Mouse (Mus musculus): ENCODE measurements around the gene Gm21698. TPM values are rescaled to one million over a fixed set of nuclear protein-coding genes. Genes with fewer than 3 reads are reported as not detected.
A peak's percentile ranks its signal among the peaks of the same experiment; 100 is the strongest.
"Not testable (repeated sequence)": the region's sequence is repeated elsewhere in the genome, so short reads cannot be mapped to it uniquely, and the experiment has no call there.

Gm21698 gene
- polyA plus RNA-seq (2014; fragmentation: Nextera tagmentation; extraction: Ambion mirVana), result 0.07 TPM in 1 of 2 replicates, not detected in the other

GRCm38 (mm10) chr5:25988550-25988949 lies at the start of gene Gm21698:
Gm21698 (minus strand) TSS chr5:25988650.
- H3K4me1 ChIP-seq (replicated peaks; ENCODE audit: control insufficient read depth, insufficient read depth, low read length); DNase-seq (ENCODE audit: low spot score); H3K27ac ChIP-seq (ENCODE audit: low read depth, low read length); H3K27me3 ChIP-seq (replicated peaks; ENCODE audit: control insufficient read depth, insufficient read depth, low read length); H3K9ac ChIP-seq (ENCODE audit: low read depth, low read length); H3K36me3 ChIP-seq (ENCODE audit: control insufficient read depth, insufficient read depth, low read length); H3K4me3 ChIP-seq (ENCODE audit: low read depth, low read length); H3K4me2 ChIP-seq; ATAC-seq (replicated peaks; ENCODE audit: low FRiP score); H3K9me3 ChIP-seq (ENCODE audit: control insufficient read depth, low read length): not testable (repeated sequence)
- no CpG with 5 or more reads among the region's 3 CpGs for WGBS

GRCm38 (mm10) chr5:26022816-26023215 lies 34.4 kb upstream of the Gm21698 start, which contains the start of gene Gm5862:
Gm5862 (minus strand) TSS chr5:26022916.
- ATAC-seq (replicated peaks; ENCODE audit: low FRiP score); H3K9ac ChIP-seq (ENCODE audit: low read depth, low read length); H3K4me1 ChIP-seq (replicated peaks; ENCODE audit: control insufficient read depth, insufficient read depth, low read length); H3K36me3 ChIP-seq (ENCODE audit: control insufficient read depth, insufficient read depth, low read length); H3K4me3 ChIP-seq (ENCODE audit: low read depth, low read length); H3K27ac ChIP-seq (ENCODE audit: low read depth, low read length); H3K4me2 ChIP-seq; H3K9me3 ChIP-seq (ENCODE audit: control insufficient read depth, low read length); H3K27me3 ChIP-seq (replicated peaks; ENCODE audit: control insufficient read depth, insufficient read depth, low read length); DNase-seq (ENCODE audit: low spot score): not testable (repeated sequence)
- no CpG with 5 or more reads among the region's 3 CpGs for WGBS

- ATAC-seq (replicated peaks; ENCODE audit: low FRiP score); H3K27ac ChIP-seq (ENCODE audit: low read depth, low read length); H3K36me3 ChIP-seq (ENCODE audit: control insufficient read depth, insufficient read depth, low read length); H3K9ac ChIP-seq (ENCODE audit: low read depth, low read length); H3K27me3 ChIP-seq (replicated peaks; ENCODE audit: control insufficient read depth, insufficient read depth, low read length); H3K9me3 ChIP-seq (ENCODE audit: control insufficient read depth, low read length); DNase-seq (ENCODE audit: low spot score); H3K4me3 ChIP-seq (ENCODE audit: low read depth, low read length); H3K4me1 ChIP-seq (replicated peaks; ENCODE audit: control insufficient read depth, insufficient read depth, low read length); H3K4me2 ChIP-seq: not testable (repeated sequence)
- 50% methylated on average over 6 of the region's 7 CpGs for WGBS
Measured at GRCm38 (mm10) chr5:26007697-26008096, 19.2 kb upstream of the Gm21698 start.

GRCm38 (mm10) chr5:26006937-26007695 lies 18.7 kb upstream of the Gm21698 start:
- H3K27ac ChIP-seq (ENCODE audit: low read depth, low read length); H3K4me1 ChIP-seq (replicated peaks; ENCODE audit: control insufficient read depth, insufficient read depth, low read length); H3K27me3 ChIP-seq (replicated peaks; ENCODE audit: control insufficient read depth, insufficient read depth, low read length); H3K36me3 ChIP-seq (ENCODE audit: control insufficient read depth, insufficient read depth, low read length); H3K9me3 ChIP-seq (ENCODE audit: control insufficient read depth, low read length); H3K9ac ChIP-seq (ENCODE audit: low read depth, low read length): not testable (repeated sequence)
- DNase-seq (ENCODE audit: low spot score) (peak; percentile 54), ATAC-seq (replicated peaks; ENCODE audit: low FRiP score) (peak; percentile 49)
- H3K4me2 ChIP-seq, result peak overlapping the region; percentile 46
- WGBS, result 20% methylated on average over 41 of the region's 45 CpGs
- H3K4me3 ChIP-seq (ENCODE audit: low read depth, low read length), result peak overlapping the region; percentile 32

GRCm38 (mm10) chr5:26004698-26005097 lies 16.2 kb upstream of the Gm21698 start, which contains the start of gene Gm1979:
Gm1979 (minus strand) TSS chr5:26004798.
- not testable (repeated sequence) for ATAC-seq (replicated peaks; ENCODE audit: low FRiP score); H3K9ac ChIP-seq (ENCODE audit: low read depth, low read length); H3K27ac ChIP-seq (ENCODE audit: low read depth, low read length); DNase-seq (ENCODE audit: low spot score); H3K4me3 ChIP-seq (ENCODE audit: low read depth, low read length); H3K9me3 ChIP-seq (ENCODE audit: control insufficient read depth, low read length); H3K27me3 ChIP-seq (replicated peaks; ENCODE audit: control insufficient read depth, insufficient read depth, low read length); H3K36me3 ChIP-seq (ENCODE audit: control insufficient read depth, insufficient read depth, low read length); H3K4me2 ChIP-seq; H3K4me1 ChIP-seq (replicated peaks; ENCODE audit: control insufficient read depth, insufficient read depth, low read length)
- 80% methylated on average over 1 of the region's 2 CpGs for WGBS

GRCm38 (mm10) chr5:25972563-25972962 lies 15.9 kb downstream of the Gm21698 start, which contains the start of gene Gm21680:
Gm21680 (minus strand) TSS chr5:25972663.
- H3K27me3 ChIP-seq (replicated peaks; ENCODE audit: control insufficient read depth, insufficient read depth, low read length); H3K9me3 ChIP-seq (ENCODE audit: control insufficient read depth, low read length); ATAC-seq (replicated peaks; ENCODE audit: low FRiP score); H3K9ac ChIP-seq (ENCODE audit: low read depth, low read length); H3K4me1 ChIP-seq (replicated peaks; ENCODE audit: control insufficient read depth, insufficient read depth, low read length); H3K27ac ChIP-seq (ENCODE audit: low read depth, low read length); H3K36me3 ChIP-seq (ENCODE audit: control insufficient read depth, insufficient read depth, low read length); DNase-seq (ENCODE audit: low spot score); H3K4me3 ChIP-seq (ENCODE audit: low read depth, low read length); H3K4me2 ChIP-seq: not testable (repeated sequence)
- no CpG with 5 or more reads among the region's 2 CpGs for WGBS

GRCm38 (mm10) chr5:25957050-25957449 lies 31.4 kb downstream of the Gm21698 start:
- 35% methylated on average over 16 of the region's 17 CpGs for WGBS
- H3K36me3 ChIP-seq (ENCODE audit: control insufficient read depth, insufficient read depth, low read length), result not testable (repeated sequence)

GRCm38 (mm10) chr5:25956611-25957010 lies 31.8 kb downstream of the Gm21698 start:
- Histone ChIP-seq H3K4me2 (peak overlapping the region; percentile 38), H3K4me3 (ENCODE audit: low read depth, low read length) (0 out of 2 replicates have a peak overlapping the region, but pooled peaks have one; percentile 7)
- not testable (repeated sequence) for H3K36me3 ChIP-seq (ENCODE audit: control insufficient read depth, insufficient read depth, low read length); H3K9me3 ChIP-seq (ENCODE audit: control insufficient read depth, low read length); H3K9ac ChIP-seq (ENCODE audit: low read depth, low read length); ATAC-seq (replicated peaks; ENCODE audit: low FRiP score); H3K27ac ChIP-seq (ENCODE audit: low read depth, low read length); H3K27me3 ChIP-seq (replicated peaks; ENCODE audit: control insufficient read depth, insufficient read depth, low read length); H3K4me1 ChIP-seq (replicated peaks; ENCODE audit: control insufficient read depth, insufficient read depth, low read length)
- 19% methylated on average over 32 of the region's 32 CpGs for WGBS
- peak; percentile 32 for DNase-seq (ENCODE audit: low spot score)

More at GRCm38 (mm10) chr5:25957050-25957449, 31.4 kb downstream of the Gm21698 start:
- DNase-seq (ENCODE audit: low spot score); H3K27ac ChIP-seq (ENCODE audit: low read depth, low read length); H3K4me3 ChIP-seq (ENCODE audit: low read depth, low read length); H3K27me3 ChIP-seq (replicated peaks; ENCODE audit: control insufficient read depth, insufficient read depth, low read length); ATAC-seq (replicated peaks; ENCODE audit: low FRiP score); H3K4me1 ChIP-seq (replicated peaks; ENCODE audit: control insufficient read depth, insufficient read depth, low read length); H3K9me3 ChIP-seq (ENCODE audit: control insufficient read depth, low read length); H3K9ac ChIP-seq (ENCODE audit: low read depth, low read length): not testable (repeated sequence)
- peak overlapping the region; percentile 38 for H3K4me2 ChIP-seq

- DNase-seq (ENCODE audit: low spot score); H3K9me3 ChIP-seq (ENCODE audit: control insufficient read depth, low read length); H3K4me3 ChIP-seq (ENCODE audit: low read depth, low read length); H3K27me3 ChIP-seq (replicated peaks; ENCODE audit: control insufficient read depth, insufficient read depth, low read length); H3K27ac ChIP-seq (ENCODE audit: low read depth, low read length); H3K4me2 ChIP-seq; H3K9ac ChIP-seq (ENCODE audit: low read depth, low read length); ATAC-seq (replicated peaks; ENCODE audit: low FRiP score); H3K4me1 ChIP-seq (replicated peaks; ENCODE audit: control insufficient read depth, insufficient read depth, low read length); H3K36me3 ChIP-seq (ENCODE audit: control insufficient read depth, insufficient read depth, low read length): not testable (repeated sequence)
- 67% methylated on average over 2 of the region's 2 CpGs for WGBS
Measured at GRCm38 (mm10) chr5:25954317-25954716, 34.1 kb downstream of the Gm21698 start, which contains the start of gene Gm21671. Gm21671 (minus strand) TSS chr5:25954417.
